Mouse (Mus musculus) induced T-regulatory cell, adult 2 months (primary cell): ENCODE data around the gene Trmo.

Source experiments
- DNase-seq: peaks from one replicate; pipeline ENCODE4 v3.0.0-alpha.2; 2012; ENCODE audit warnings: low read depth

The Trmo gene

GRCm38 (mm10) chr4:46389013-46389611 lies at the start of gene Trmo:
Gene Trmo (minus strand): TSS chr4:46389437.
- peak; percentile 98 for DNase-seq

DNA sequence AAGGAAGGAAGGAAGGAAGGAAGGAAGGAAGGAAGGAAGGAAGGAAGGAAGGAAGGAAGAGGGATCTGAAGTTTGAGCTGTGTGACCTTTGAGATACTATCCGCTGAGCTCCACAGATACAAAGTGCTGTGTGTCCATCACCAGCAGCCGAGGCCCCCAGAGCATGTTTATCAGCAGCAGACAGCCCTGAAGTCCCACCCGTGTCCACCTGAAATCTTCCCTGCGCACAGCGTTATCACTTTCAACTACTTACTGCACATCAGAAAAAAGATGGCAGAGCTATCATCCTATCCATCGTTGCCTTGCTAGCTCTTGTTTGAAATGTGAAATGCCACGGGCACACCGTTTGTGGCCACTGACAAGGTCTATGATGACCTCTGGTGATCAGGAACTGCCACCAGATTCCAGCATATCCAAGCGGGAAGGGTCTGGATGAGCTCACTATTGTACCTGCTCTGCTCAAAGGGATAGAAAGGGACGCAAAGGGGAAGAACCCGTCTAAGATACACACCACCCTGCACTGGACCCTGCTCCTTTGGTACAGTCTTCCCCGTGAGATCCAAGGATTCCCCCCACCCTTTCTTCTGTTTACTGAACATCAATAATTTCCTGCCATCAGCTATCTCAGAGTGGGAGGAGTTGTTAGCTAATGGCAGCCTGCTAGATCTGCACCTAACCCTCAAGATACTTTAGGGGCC lies 43.3 kb upstream of the Trmo start:
- DNase-seq = no peak

GRCm38 (mm10) chr4:46428903-46429499 lies 39.8 kb upstream of the Trmo start:
- DNase-seq = no peak

DNA sequence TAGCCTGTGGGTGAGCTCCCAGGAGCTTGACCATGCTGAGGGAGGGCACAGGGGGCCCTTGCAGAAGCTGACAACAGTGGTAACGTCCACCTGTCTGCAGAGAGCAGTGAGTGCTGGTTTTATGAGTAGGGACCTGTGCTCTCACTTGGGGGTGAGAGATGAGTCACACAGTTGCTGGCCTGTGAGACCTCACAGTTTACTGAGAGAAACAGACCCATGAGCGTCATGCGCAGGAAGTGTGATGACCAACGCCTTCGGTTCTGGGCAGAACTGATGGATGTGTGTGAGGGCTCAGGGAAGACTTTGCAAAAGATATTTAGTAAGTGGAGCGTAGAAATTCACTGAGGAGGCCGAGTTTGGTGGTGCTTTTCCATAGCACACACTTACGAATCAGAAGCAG lies 33.4 kb upstream of the Trmo start:
- DNase-seq = no peak

- no peak for DNase-seq
Measured at GRCm38 (mm10) chr4:46418851-46419250, 29.6 kb upstream of the Trmo start.

DNA sequence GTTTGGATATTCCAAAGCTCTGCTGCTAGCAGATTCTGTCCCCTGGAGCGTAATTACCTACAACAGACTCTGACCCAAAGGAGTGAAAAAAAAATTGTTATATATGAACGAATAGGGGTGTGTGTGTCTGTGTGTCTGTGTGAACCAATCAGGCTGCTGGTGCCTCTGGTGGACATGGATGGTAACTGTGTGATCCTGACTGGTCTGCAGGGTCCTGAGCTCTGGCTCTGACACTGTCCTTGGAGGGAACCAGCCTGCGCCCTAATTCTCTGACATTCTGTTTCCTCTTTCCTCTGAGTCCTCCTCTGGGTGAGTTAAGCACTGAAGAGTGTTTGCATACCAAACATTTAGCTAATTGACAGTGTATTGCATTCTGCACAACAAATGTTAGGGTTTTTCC lies 28.3 kb upstream of the Trmo start:
- peak; percentile 22 for DNase-seq

- DNase-seq = no peak
Measured at GRCm38 (mm10) chr4:46413406-46413805, 24.2 kb upstream of the Trmo start, which contains the start of gene Hemgn. Gene Hemgn (minus strand): TSS chr4:46413506.

GRCm38 (mm10) chr4:46412113-46412512 lies 22.9 kb upstream of the Trmo start:
- DNase-seq = peak; percentile 34

DNA sequence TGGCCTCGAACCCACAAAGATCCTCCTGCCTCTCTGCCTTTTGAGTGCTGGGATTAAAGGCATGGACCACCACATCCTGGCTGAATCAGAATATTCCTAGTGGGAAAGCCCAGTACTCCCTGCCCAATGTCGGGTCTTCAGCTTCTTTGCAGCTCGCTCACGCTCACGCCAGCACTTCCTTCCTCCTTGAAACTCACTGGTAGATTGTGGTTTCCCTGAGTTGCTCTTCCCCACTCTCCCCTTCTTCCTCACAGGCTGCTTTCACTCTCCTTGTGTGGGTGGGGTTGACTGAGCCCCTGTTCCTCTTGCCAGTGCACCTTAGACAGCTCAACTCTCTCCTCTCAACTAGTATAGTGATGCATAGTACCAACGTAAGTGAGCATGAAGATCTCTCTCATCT lies 22.3 kb upstream of the Trmo start:
- peak; percentile 56 for DNase-seq

- DNase-seq = no peak
Measured at GRCm38 (mm10) chr4:46410677-46411076, 21.4 kb upstream of the Trmo start.

GRCm38 (mm10) chr4:46406966-46407703 lies 17.9 kb upstream of the Trmo start:
- no peak for DNase-seq

- DNase-seq = peak; percentile 64
Measured at GRCm38 (mm10) chr4:46404042-46404795, 15.0 kb upstream of the Trmo start.

DNA sequence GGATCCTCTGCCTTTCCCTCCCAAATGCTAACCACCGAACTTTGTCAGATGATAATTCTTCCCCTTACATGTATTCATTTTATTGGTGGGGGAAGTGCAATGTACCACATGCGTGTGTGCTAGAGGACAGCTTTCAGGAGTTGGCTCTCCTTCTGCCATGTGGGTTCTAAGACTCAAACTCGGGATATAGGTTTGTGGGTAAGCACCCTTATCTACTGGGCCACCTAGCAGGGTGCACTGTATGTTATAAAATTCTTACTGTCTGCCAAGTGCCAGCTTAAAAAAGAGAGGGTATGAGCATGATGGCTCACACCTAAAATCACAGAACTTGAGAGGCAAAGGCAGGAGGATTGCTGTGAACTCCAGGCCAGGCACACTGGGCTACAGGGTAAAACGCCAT lies 9.6 kb upstream of the Trmo start:
- no peak for DNase-seq

- DNase-seq = no peak
Measured at GRCm38 (mm10) chr4:46395736-46396135, 6.5 kb upstream of the Trmo start.

- no peak for DNase-seq
Measured at GRCm38 (mm10) chr4:46394388-46394787, 5.2 kb upstream of the Trmo start.

- peak; percentile 97 for DNase-seq
Measured at GRCm38 (mm10) chr4:46390390-46390970, 1.2 kb upstream of the Trmo start.

DNA sequence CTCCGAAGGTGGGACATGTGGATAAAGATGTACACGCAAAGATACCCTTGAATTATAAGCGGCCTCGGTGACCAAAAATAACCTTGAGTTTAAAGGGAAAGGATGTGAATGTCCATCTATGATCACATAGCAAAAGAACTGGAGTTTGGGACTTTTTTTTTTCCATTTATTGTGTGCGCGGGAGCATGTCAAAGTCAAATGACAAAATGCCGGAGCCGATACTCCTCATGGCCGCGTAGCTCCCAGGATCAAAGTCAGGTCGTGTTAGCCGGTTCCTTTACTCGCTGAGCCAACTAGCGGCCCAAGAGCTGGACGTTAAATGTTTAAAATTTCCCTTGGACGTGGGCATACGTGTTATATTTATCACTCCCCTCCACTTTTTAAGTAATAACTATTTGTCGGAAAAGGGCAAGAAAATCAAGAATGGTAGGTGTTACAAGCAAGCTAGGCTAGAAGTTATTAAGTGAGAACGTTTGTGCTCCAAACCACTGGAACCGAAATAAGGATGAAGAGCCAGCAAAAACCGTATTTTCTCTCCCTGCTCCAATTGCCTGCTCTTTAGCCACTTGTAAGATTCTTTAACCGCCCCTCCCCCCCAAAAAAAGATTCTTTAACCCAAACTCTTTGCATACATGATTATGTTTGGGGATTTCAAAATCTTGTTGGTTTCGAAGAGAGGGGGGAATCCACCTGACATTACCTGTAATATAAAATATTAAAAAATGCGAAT lies 540 bp upstream of the Trmo start:
- DNase-seq = peak; percentile 81

- no peak for DNase-seq
Measured at GRCm38 (mm10) chr4:46388556-46388955, 681 bp downstream of the Trmo start.

DNA sequence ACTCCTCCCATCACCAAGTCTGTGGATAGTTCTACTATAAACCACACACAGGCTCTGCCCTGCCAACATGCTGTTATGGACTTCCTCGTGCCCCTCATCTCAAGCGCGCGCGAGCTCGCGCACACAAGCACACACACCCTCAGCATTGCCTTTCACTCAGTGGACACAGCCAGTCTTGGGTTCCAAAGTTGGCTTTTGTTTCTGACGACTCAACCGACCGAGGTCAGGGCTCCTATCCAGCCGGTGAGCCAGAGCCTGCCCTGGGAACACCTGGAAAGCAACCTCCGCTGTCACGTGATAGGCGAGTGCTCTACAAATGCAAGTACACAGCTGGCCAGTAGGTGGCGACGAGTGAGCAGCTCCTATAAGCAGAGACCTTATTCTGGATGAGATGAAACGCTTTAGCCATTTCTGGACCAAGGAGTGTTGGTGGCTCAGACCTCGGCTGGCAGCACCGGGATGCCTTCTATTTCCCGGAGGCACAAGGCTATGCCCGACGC lies 14.3 kb downstream of the Trmo start:
- DNase-seq = peak; percentile 86

DNA sequence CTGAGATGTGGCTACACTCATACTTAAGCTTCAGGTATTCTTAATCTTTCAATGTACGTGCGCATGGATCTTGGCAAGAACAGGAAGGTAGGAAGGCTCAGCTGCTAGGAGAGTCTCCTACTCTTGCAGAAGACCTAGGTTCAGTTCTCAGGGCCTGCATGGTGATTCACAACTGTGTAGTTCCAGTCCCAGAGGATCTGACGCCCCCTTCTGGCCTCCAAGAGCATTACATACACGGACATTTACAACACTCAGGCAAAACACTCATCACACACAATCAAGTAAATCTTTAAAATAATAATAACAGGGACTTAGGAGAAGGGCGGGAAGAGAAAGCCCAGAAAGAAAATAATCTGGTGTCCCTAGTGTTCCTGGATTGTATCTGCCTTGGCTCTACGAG lies 14.8 kb downstream of the Trmo start:
- DNase-seq = peak; percentile 72

- DNase-seq = no peak
Measured at GRCm38 (mm10) chr4:46371030-46371429, 18.2 kb downstream of the Trmo start.
